Mouse (Mus musculus): ENCODE measurements at regions not wholly inside any gene's neighbourhood (a gene's known extent, or its start where the extent isn't known, plus 50 kb on each side); places are given as distances from the start of the nearest gene placed in this dataset.

DNA sequence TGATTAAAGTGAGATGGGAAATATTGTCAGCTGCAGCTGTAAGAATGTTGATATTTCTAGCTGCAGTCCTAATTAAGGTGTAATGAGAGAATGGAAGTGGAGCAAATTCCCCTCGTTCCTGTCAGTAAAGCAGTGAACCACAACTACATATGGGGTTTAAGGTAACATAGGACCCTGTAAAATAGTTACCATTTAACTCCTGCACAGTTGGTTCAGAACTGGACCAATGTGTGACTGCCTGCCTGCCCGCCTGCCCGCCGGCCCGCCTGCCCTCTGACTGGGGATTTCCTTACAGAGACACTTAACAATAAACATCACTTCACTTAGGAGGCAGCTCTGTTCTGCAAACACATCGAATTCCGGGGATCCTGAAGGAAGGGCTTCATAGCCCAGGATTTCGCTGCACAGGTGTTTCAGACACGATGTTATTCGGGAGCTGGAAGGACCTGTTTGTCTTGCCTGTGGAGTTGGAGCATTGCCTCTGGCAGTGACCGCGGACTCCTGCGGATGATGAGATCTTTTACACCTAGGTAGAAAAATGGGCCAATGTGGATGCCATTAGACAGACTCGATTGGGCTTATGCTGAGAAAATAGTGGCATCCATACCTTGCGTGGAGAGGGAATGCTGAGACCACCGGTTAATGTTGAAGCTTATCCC, 670.7 kb upstream of the Zeb2 start:
- Histone ChIP-seq H3K4me1 (ENCODE audit: control insufficient read depth, insufficient read depth, low read length) (no peaks in the 10 kb centered on the region), H3K36me3 (ENCODE audit: control insufficient read depth, insufficient read depth, low read length) (no peaks in the 10 kb centered on the region), H3K27ac (ENCODE audit: insufficient read depth, low read depth, low read length) (no peak overlapping the region), H3K27me3 (replicated peaks; ENCODE audit: control insufficient read depth, insufficient read depth, low read length) (no peaks in the 10 kb centered on the region), H3K4me3 (ENCODE audit: insufficient read depth, low read depth, low read length) (no peak overlapping the region)
- 26% methylated on average over 16 of the region's 16 CpGs for WGBS
- no peak for TF ChIP-seq POLR2A (IDR thresholded peaks at IDR 0.05; ENCODE audit: low read depth, low read length)
- no peak for TF ChIP-seq CTCF (conservative IDR thresholded peaks at IDR 0.05; ENCODE audit: insufficient read depth, insufficient read length, low read depth, low read length)
- DNase-seq: peak; percentile 9

DNA sequence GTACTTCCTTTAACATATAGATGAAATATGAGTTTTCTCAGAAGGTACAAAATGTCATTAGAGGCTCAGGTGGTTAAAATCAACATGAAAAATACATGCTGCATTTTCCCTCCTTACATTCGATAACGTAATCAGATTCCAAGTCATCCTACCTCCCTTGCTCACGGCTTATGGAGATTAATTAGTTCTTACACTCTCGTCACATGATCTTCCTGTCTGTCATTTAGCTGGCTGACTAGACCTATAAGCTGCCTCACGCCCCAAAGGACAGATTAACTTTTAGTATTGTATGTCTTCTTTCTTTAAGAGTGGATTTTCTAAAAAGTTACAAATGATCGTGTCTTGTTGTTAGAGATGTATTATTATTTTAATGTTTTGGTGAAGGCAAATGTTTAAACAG, 669.6 kb upstream of the Zeb2 start:
- no peak for TF ChIP-seq POLR2A (IDR thresholded peaks at IDR 0.05; ENCODE audit: low read depth, low read length)
- TF ChIP-seq CTCF (conservative IDR thresholded peaks at IDR 0.05; ENCODE audit: insufficient read depth, insufficient read length, low read depth, low read length): no peak
- no peaks in the 10 kb centered on the region for H3K27me3 ChIP-seq (replicated peaks; ENCODE audit: control insufficient read depth, insufficient read depth, low read length)
- H3K4me1 ChIP-seq (ENCODE audit: control insufficient read depth, insufficient read depth, low read length): no peaks in the 10 kb centered on the region
- no peak for DNase-seq
- no peak overlapping the region for H3K4me3 ChIP-seq (ENCODE audit: insufficient read depth, low read depth, low read length)
- H3K36me3 ChIP-seq (ENCODE audit: control insufficient read depth, insufficient read depth, low read length): no peaks in the 10 kb centered on the region
- H3K27ac ChIP-seq (ENCODE audit: insufficient read depth, low read depth, low read length): no peak overlapping the region
- WGBS: 60% methylated on average over 6 of the region's 6 CpGs

DNA sequence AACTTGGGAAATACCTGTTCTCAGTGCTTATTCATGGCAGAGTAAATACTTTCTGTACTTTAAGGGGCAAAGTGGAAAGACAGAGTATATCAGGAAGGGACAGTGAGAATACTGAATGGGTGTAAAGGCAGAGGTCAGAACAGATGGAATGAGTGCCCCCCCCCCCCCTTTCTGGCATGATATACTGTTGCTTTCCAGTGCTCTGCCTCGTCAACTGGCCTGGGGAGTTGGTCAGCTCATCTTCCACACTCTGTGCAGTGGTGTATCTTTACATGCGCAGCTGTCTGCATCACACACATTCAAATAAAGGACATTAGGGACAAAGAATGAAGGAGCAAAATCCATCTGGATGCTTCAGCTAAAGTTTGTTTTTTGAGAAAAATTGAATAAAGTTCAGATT, 668.5 kb upstream of the Zeb2 start:
- DNase-seq: no peak
- Histone ChIP-seq H3K27ac (ENCODE audit: insufficient read depth, low read depth, low read length) (no peak overlapping the region), H3K36me3 (ENCODE audit: control insufficient read depth, insufficient read depth, low read length) (no peaks in the 10 kb centered on the region), H3K27me3 (replicated peaks; ENCODE audit: control insufficient read depth, insufficient read depth, low read length) (no peaks in the 10 kb centered on the region), H3K4me1 (ENCODE audit: control insufficient read depth, insufficient read depth, low read length) (no peaks in the 10 kb centered on the region), H3K4me3 (ENCODE audit: insufficient read depth, low read depth, low read length) (no peak overlapping the region)
- WGBS: 88% methylated on average over 2 of the region's 2 CpGs
- no peak for TF ChIP-seq POLR2A (IDR thresholded peaks at IDR 0.05; ENCODE audit: low read depth, low read length)
- no peak for TF ChIP-seq CTCF (conservative IDR thresholded peaks at IDR 0.05; ENCODE audit: insufficient read depth, insufficient read length, low read depth, low read length)

DNA sequence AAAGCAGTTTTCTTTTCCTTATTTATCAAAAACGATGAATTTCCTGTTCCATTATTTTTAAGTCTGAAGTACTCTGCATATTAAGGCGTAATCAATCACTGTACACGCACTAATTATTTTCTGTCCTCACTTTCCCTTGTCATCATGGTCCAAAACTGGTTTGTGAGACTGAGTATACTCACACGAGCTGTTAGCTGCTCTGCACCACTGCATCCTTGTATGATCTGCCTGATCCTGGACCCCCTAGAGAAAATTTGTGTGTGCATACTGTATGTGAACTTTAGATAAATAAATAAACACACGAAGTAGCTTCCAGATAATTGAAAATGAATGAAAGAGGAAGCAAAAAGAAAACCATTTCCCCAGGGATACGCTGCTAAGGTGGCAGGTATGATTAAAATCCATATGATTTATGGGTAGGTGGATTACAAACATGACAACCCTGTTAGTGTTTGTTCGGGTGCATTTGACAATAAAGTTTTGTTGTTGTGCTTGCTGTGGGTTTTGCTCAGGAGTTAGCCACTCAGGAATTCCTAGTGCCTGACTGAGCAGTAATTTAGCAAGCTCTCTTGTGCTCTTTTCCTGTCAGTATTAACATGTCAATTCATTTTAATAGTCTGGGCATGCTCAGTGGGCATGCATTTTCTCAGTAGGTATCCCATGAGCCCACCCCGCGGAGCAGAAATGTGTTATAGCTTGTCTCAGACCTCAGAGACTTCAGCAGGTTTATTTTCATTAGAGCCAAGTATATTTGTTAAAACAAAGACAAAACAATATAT, 666.6 kb upstream of the Zeb2 start:
- Histone ChIP-seq H3K27ac (ENCODE audit: insufficient read depth, low read depth, low read length) (no peak overlapping the region), H3K4me1 (ENCODE audit: control insufficient read depth, insufficient read depth, low read length) (no peaks in the 10 kb centered on the region), H3K4me3 (ENCODE audit: insufficient read depth, low read depth, low read length) (no peak overlapping the region), H3K36me3 (ENCODE audit: control insufficient read depth, insufficient read depth, low read length) (no peaks in the 10 kb centered on the region), H3K27me3 (replicated peaks; ENCODE audit: control insufficient read depth, insufficient read depth, low read length) (no peaks in the 10 kb centered on the region)
- 68% methylated on average over 9 of the region's 9 CpGs for WGBS
- TF ChIP-seq POLR2A (IDR thresholded peaks at IDR 0.05; ENCODE audit: low read depth, low read length) (no peak), CTCF (conservative IDR thresholded peaks at IDR 0.05; ENCODE audit: insufficient read depth, insufficient read length, low read depth, low read length) (no peak)
- DNase-seq: no peak

DNA sequence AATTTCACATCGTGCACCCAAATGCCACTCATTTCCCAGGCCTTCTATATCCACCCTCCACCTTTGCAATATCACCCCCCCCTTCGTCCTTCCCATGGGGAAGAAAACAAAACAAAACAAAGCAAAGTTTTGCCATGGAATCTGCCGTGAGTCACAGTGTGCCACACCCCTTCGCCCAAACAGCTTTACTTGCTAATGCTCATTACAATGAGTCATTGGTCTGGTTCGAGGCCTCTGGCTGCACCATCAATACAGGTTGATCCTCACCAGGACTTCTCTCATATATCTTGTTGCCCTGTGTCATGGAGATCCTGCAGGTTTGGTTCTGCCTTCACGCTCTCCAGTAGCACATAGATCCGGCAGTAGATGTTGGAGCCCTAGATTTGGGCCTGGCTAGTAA, 660.3 kb upstream of the Zeb2 start:
- H3K27me3 ChIP-seq (replicated peaks; ENCODE audit: control insufficient read depth, insufficient read depth, low read length): no peaks in the 10 kb centered on the region
- TF ChIP-seq CTCF (conservative IDR thresholded peaks at IDR 0.05; ENCODE audit: insufficient read depth, insufficient read length, low read depth, low read length) (no peak), POLR2A (IDR thresholded peaks at IDR 0.05; ENCODE audit: low read depth, low read length) (no peak)
- no peaks in the 10 kb centered on the region for H3K36me3 ChIP-seq (ENCODE audit: control insufficient read depth, insufficient read depth, low read length)
- no peak overlapping the region for H3K4me3 ChIP-seq (ENCODE audit: insufficient read depth, low read depth, low read length)
- no peak overlapping the region for H3K27ac ChIP-seq (ENCODE audit: insufficient read depth, low read depth, low read length)
- H3K4me1 ChIP-seq (ENCODE audit: control insufficient read depth, insufficient read depth, low read length): no peaks in the 10 kb centered on the region
- 89% methylated on average over 7 of the region's 7 CpGs for WGBS
- DNase-seq: no peak

DNA sequence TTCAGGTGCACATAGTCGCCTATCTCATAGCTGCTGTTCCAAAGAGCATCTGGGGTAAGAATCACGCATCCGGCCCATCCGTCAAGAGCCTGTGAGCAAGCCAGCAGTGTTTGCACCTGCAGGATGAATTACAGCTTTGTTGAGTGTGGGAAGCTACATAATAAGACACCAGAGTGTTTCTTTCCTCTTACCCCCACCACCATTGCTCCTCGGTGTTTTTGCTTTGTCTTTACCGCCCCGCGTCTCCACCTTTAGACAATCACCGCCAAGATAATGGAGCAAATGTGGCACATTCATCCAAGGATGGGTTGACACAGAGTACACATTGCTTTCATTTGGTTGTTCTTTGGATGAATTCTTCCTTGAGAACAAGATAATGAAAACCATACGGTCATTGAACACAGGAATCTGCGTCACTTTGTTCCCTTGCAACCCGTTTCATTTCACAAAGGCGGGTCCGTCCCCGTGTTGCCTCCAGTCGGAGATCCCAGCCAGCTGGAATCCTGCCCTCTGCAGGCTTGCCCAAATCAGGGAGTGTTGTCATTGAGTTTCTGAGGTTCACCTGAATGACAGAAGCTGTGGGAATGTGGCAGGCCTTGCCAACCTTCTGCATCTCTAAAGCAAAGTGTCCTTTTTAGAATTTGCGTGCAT, 659.4 kb upstream of the Zeb2 start:
- H3K4me1 ChIP-seq (ENCODE audit: control insufficient read depth, insufficient read depth, low read length): no peaks in the 10 kb centered on the region
- no peak overlapping the region for H3K4me3 ChIP-seq (ENCODE audit: insufficient read depth, low read depth, low read length)
- H3K27ac ChIP-seq (ENCODE audit: insufficient read depth, low read depth, low read length): no peak overlapping the region
- TF ChIP-seq POLR2A (IDR thresholded peaks at IDR 0.05; ENCODE audit: low read depth, low read length) (no peak), CTCF (conservative IDR thresholded peaks at IDR 0.05; ENCODE audit: insufficient read depth, insufficient read length, low read depth, low read length) (no peak)
- WGBS: 85% methylated on average over 17 of the region's 17 CpGs
- no peaks in the 10 kb centered on the region for H3K27me3 ChIP-seq (replicated peaks; ENCODE audit: control insufficient read depth, insufficient read depth, low read length)
- no peaks in the 10 kb centered on the region for H3K36me3 ChIP-seq (ENCODE audit: control insufficient read depth, insufficient read depth, low read length)
- peak; percentile 10 for DNase-seq

DNA sequence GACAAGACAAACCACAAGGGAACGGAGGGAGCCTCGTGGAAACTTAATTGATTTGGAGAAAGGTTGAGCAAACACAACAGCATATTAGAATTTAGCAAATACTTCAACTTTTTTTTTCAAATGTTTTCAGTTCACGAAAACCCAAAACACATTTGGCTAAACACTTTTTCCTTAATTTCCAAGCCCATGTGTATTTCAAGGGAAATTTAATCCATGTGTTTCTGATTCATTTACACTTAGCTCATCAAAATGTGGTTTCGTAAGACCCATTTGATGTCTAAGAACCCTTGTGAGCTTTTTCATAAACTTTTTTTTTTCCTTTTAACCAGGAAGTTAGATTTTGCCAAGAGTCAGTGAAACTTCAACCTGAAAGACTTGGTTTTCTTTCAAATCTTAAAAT, 658.5 kb upstream of the Zeb2 start:
- DNase-seq: no peak
- Histone ChIP-seq H3K4me3 (ENCODE audit: insufficient read depth, low read depth, low read length) (no peak overlapping the region), H3K36me3 (ENCODE audit: control insufficient read depth, insufficient read depth, low read length) (no peaks in the 10 kb centered on the region), H3K4me1 (ENCODE audit: control insufficient read depth, insufficient read depth, low read length) (no peaks in the 10 kb centered on the region), H3K27me3 (replicated peaks; ENCODE audit: control insufficient read depth, insufficient read depth, low read length) (no peaks in the 10 kb centered on the region), H3K27ac (ENCODE audit: insufficient read depth, low read depth, low read length) (no peak overlapping the region)
- WGBS: 79% methylated on average over 4 of the region's 4 CpGs
- TF ChIP-seq POLR2A (IDR thresholded peaks at IDR 0.05; ENCODE audit: low read depth, low read length): no peak
- TF ChIP-seq CTCF (conservative IDR thresholded peaks at IDR 0.05; ENCODE audit: insufficient read depth, insufficient read length, low read depth, low read length): no peak

Data from kidney, adult 2 months (tissue).